Mouse (Mus musculus) frontal cortex, adult 2 months (tissue): ENCODE measurements around the gene Kpna4. TPM values are rescaled to one million over a fixed set of nuclear protein-coding genes. Genes with fewer than 3 reads are reported as not detected.
A peak's percentile ranks its signal among the peaks of the same experiment; 100 is the strongest.

ENCODE experiments used
- DNase-seq, 2 experiments: peaks; one replicate each; pipeline ENCODE4 v3.0.0; 2022; ENCODE audit warnings: low spot score in 1 of 2; ENCODE audit errors: extremely low spot score in 1 of 2
- polyA plus RNA-seq: library from polyadenylated mRNA; depleted of rRNA; stranded (reverse); fragments of >200 nt; gene quantifications from 2 replicates; pipeline ENCODE4 v1.2.3, GENCODE M21; 2012; rRNA removed

Gene Kpna4
- 35.9 and 40.6 TPM in 2 replicates for polyA plus RNA-seq

- DNase-seq, result peak; percentile 83 to 95
Measured at GRCm38 (mm10) chr3:69126509-69127345, at the start of gene Kpna4. Kpna4 (minus strand) TSS chr3:69127113.

- no peak for DNase-seq
Measured at GRCm38 (mm10) chr3:69175229-69175628, 48.3 kb upstream of the Kpna4 start.

GRCm38 (mm10) chr3:69171123-69171522, 44.2 kb upstream of the Kpna4 start:
- no peak for DNase-seq

- DNase-seq, result no peak
Measured at GRCm38 (mm10) chr3:69169796-69170195, 42.9 kb upstream of the Kpna4 start.

GRCm38 (mm10) chr3:69168724-69169123, 41.8 kb upstream of the Kpna4 start:
- DNase-seq, result no peak

- DNase-seq, result no peak
Measured at GRCm38 (mm10) chr3:69163057-69163456, 36.1 kb upstream of the Kpna4 start.

GRCm38 (mm10) chr3:69160429-69160828, 33.5 kb upstream of the Kpna4 start:
- DNase-seq, result no peak

- DNase-seq, result no peak
Measured at GRCm38 (mm10) chr3:69159501-69159900, 32.6 kb upstream of the Kpna4 start.

- no peak for DNase-seq
Measured at GRCm38 (mm10) chr3:69157886-69158285, 31.0 kb upstream of the Kpna4 start.

- DNase-seq, result no peak
Measured at GRCm38 (mm10) chr3:69156484-69156883, 29.6 kb upstream of the Kpna4 start.

- DNase-seq, result no peak
Measured at GRCm38 (mm10) chr3:69154691-69155090, 27.8 kb upstream of the Kpna4 start.

- DNase-seq, result no peak
Measured at GRCm38 (mm10) chr3:69150921-69151320, 24.0 kb upstream of the Kpna4 start.

GRCm38 (mm10) chr3:69142372-69142994, 15.6 kb upstream of the Kpna4 start:
- no peak for DNase-seq

GRCm38 (mm10) chr3:69140851-69141250, 13.9 kb upstream of the Kpna4 start:
- no peak for DNase-seq

GRCm38 (mm10) chr3:69136059-69136458, 9.1 kb upstream of the Kpna4 start:
- no peak for DNase-seq

- no peak for DNase-seq
Measured at GRCm38 (mm10) chr3:69130973-69131372, 4.1 kb upstream of the Kpna4 start.

- DNase-seq, result no peak
Measured at GRCm38 (mm10) chr3:69127693-69128092, 780 bp upstream of the Kpna4 start.

- peak in 1 of 2 experiments; percentile 37 for DNase-seq
Measured at GRCm38 (mm10) chr3:69127346-69127678, 399 bp upstream of the Kpna4 start.

- peak in 1 of 2 experiments; percentile 19 for DNase-seq
Measured at GRCm38 (mm10) chr3:69125891-69126508, 913 bp downstream of the Kpna4 start.

- no peak for DNase-seq
Measured at GRCm38 (mm10) chr3:69125461-69125860, 1.5 kb downstream of the Kpna4 start.

GRCm38 (mm10) chr3:69118827-69119226, 8.1 kb downstream of the Kpna4 start:
- DNase-seq, result no peak

- DNase-seq, result no peak
Measured at GRCm38 (mm10) chr3:69114760-69115159, 12.2 kb downstream of the Kpna4 start.
